Mouse (Mus musculus) neural tube, embryonic 14.5 days (tissue): ENCODE measurements at regions not wholly inside any gene's neighbourhood (a gene's known extent, or its start where the extent isn't known, plus 50 kb on each side); places are given as distances from the start of the nearest gene placed in this dataset.

ENCODE experiments used
- ATAC-seq: fragments of 200-750 bp; cut with Nextera tagmentation; 2 replicates; pipeline ENCODE4 v1.8.0; 2017; ENCODE audit warnings: low read depth, mild to moderate bottlenecking, moderate TSS enrichment, moderate library complexity
- H3K27ac ChIP-seq: fragments of 300-500 bp; sonication (generic); 2 replicates; pipeline ENCODE4 v1.5.1; 2014; ENCODE audit warnings: low read depth, mild to moderate bottlenecking, control low read depth, low read length, moderate library complexity, mixed read lengths
- H3K27me3 ChIP-seq: fragments of 300-500 bp; sonication (generic); 2 replicates; pipeline ENCODE4 v1.6.1; 2014; ENCODE audit warnings: low read length; ENCODE audit not compliant: control insufficient read depth, insufficient read depth
- H3K36me3 ChIP-seq: fragments of 300-500 bp; sonication (generic); 2 replicates; pipeline ENCODE4 v1.6.1; 2014; ENCODE audit warnings: low read length, mixed read lengths; ENCODE audit not compliant: control insufficient read depth, insufficient read depth
- H3K4me1 ChIP-seq: fragments of 300-500 bp; sonication (generic); 2 replicates; pipeline ENCODE4 v1.6.1; 2014; ENCODE audit warnings: low read length; ENCODE audit not compliant: control insufficient read depth, insufficient read depth
- H3K4me2 ChIP-seq: fragments of 300-500 bp; sonication (generic); 2 replicates; pipeline ENCODE4 v1.6.1; 2014; ENCODE audit warnings: mild to moderate bottlenecking, low read depth, low read length, control low read depth
- H3K4me3 ChIP-seq: fragments of 300-500 bp; sonication (generic); 2 replicates; pipeline ENCODE4 v1.5.1; 2014; ENCODE audit warnings: low read depth, low read length, control low read depth, mixed read lengths
- H3K9ac ChIP-seq: fragments of 300-500 bp; sonication (generic); replicated peaks from 2 replicates; pipeline ENCODE4 v1.6.1; 2014; ENCODE audit warnings: low read depth, mild to moderate bottlenecking, control low read depth, low read length, mixed read lengths
- H3K9me3 ChIP-seq: fragments of 300-500 bp; sonication (generic); 2 replicates; pipeline ENCODE4 v1.6.1; 2016; ENCODE audit warnings: low read length; ENCODE audit not compliant: control insufficient read depth
- WGBS: fragments of 180-500 bp; shearing (Covaris S2); extraction: QIAGEN DNeasy Blood & Tissue Kit; methylation state at CpG from one replicate; pipeline ENCODE4 v1.1.7; 2014; 5-methylcytosine and 5-hydroxymethylcytosine counted together

- Histone ChIP-seq H3K4me1 (0 out of 2 replicates have a peak, but pooled peaks cover 2% of the 10 kb centered on the region), H3K9me3 (no peaks in the 10 kb centered on the region), H3K27me3 (no peaks in the 10 kb centered on the region), H3K9ac (no peak overlapping the region), H3K27ac (no peak overlapping the region), H3K36me3 (no peaks in the 10 kb centered on the region), H3K4me3 (no peak overlapping the region), H3K4me2 (no peak overlapping the region)
- WGBS = 61% methylated on average over 6 of the region's 6 CpGs
- no peak for ATAC-seq
These were observed 52.4 kb upstream of the Acbd6 start for GRCm38 (mm10) chr1:155505361-155506077.
